Mouse (Mus musculus) macrophage (primary cell): ENCODE results near the gene Naa16. TPM values are rescaled to one million over a fixed set of nuclear protein-coding genes. Genes with fewer than 3 reads are reported as not detected.

Experiments
- H3K27ac ChIP-seq: fragments of 350-480 bp; formaldehyde crosslinking; 2 replicates; pipeline ENCODE4 v1.9.0; 2021
- H3K36me3 ChIP-seq: fragments of 350-480 bp; formaldehyde crosslinking; 2 replicates; pipeline ENCODE4 v1.9.0; 2021; ENCODE audit errors: inconsistent target
- H3K4me3 ChIP-seq: fragments of 350-480 bp; formaldehyde crosslinking; 2 replicates; pipeline ENCODE4 v1.9.0; 2021; ENCODE audit errors: inconsistent target
- H3K79me2 ChIP-seq: fragments of 350-480 bp; formaldehyde crosslinking; 2 replicates; pipeline ENCODE4 v1.9.0; 2021; ENCODE audit errors: inconsistent target
- WGBS: methylation state at CpG from one replicate; pipeline ENCODE4 v1.1.7; 2026; ENCODE audit warnings: inconsistent platforms; ENCODE audit not compliant: missing documents; 5-methylcytosine and 5-hydroxymethylcytosine counted together
- polyA plus RNA-seq: library from polyadenylated mRNA; stranded (reverse); fragments of 250-400 nt; gene quantifications from 3 replicates; pipeline ENCODE4 v1.2.4, GENCODE M21; 2018; ENCODE audit warnings: inconsistent platforms

The Naa16 gene
- polyA plus RNA-seq, 1 experiment from 2014 or later = 10.7 TPM

DNA sequence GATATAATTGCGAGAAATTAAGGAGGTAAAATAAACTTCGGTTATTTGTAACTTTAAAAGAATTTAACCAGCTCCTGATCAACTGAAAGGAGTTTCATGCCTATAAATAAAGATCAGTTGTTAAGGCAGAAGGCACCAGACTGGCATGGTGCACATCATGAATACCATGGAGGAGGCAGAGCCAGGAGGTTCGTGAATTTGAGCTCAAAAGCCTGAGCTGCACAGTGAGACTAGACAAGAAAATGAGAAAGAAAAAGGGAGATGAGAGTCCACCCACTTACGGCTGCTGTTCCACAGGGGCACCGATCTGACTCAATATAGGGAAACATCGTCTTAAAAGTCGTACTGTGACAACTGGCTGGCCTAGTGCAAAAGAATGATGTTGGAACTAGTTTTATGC, 106.6 kb downstream of the Naa16 start:
- no peaks in the 10 kb centered on the region for H3K79me2 ChIP-seq
- no peak overlapping the region for H3K27ac ChIP-seq
- 92% methylated on average over 7 of the region's 7 CpGs for WGBS
- no peak overlapping the region for H3K4me3 ChIP-seq
- no peaks in the 10 kb centered on the region for H3K36me3 ChIP-seq

DNA sequence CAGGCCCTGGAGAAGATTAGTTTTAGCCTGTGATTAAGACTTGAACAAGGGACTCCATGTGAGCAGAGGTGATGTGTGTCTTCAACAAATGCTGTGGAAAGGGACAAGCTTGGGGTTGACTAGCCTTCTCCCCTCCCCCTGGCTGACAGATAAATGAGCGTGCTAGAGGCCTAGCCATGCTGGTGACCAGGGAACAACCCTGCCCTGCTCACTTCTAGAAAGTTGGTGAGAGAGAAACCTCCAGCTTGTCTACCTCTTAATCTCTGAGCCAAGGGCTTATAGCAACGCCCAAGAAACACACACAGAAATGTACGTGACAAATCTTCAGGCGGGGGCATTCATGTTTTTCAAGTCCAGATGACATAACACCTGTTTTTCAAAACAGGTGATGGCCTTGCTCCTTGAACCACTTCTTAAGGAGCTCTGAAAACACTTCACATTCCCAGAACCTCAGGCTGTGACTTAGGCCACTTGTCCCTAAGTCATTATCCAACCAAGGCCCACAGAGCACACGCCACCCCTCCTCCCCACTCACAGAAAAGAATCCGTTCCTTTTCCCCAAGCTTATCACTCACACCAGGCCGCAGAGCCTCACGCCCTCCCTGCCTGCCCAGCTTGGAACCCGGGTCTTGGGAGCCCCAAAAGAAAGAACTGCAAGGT, 108.6 kb downstream of the Naa16 start:
- H3K36me3 ChIP-seq = no peaks in the 10 kb centered on the region
- 92% methylated on average over 9 of the region's 9 CpGs for WGBS
- no peak overlapping the region for H3K4me3 ChIP-seq
- no peaks in the 10 kb centered on the region for H3K79me2 ChIP-seq
- H3K27ac ChIP-seq = no peak overlapping the region

DNA sequence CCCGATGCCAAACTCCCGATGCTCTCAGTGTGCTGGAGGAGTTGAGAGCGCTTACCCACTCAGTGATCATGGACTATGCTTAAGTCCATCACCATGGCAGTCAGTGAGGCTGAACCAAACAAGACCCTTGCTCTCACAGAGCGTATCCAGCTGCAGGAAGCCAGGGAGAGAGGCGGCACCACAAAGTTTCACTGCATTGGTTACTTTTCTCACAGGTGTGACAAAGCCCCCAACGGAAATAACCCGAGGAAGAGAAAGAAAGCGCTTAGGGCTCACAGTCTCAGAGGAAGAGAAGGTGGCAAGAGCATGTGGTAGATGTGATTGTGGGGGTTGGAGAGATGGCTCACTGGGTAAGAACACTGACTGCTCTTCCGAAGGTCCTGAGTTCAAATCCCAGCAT, 110.1 kb downstream of the Naa16 start:
- Histone ChIP-seq H3K4me3 (no peak overlapping the region), H3K36me3 (no peaks in the 10 kb centered on the region), H3K27ac (no peak overlapping the region), H3K79me2 (no peaks in the 10 kb centered on the region)
- WGBS = 95% methylated on average over 9 of the region's 9 CpGs

DNA sequence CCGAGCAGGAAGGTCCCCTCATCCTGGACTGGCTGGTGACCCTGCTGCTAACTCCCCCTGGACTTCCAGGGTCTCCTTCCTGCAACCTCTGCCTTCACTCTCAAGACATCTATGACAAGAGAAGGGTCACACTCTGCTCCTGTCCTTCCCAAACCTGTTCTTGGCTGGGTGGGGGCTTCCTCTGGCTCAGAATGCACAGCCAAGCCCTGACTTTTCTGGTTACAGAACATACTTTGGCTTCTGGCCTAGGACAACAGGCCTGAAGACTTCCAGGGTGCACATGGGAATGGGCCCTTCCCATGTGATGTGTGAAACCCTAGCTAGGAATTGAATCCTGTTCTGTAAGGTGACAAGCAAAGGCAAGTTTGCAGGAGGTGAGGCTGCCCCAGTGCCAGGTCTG, 111.1 kb downstream of the Naa16 start:
- H3K4me3 ChIP-seq = no peak overlapping the region
- H3K27ac ChIP-seq = no peak overlapping the region
- H3K36me3 ChIP-seq = no peaks in the 10 kb centered on the region
- WGBS = 100% methylated on average over 1 of the region's 1 CpGs
- no peaks in the 10 kb centered on the region for H3K79me2 ChIP-seq

DNA sequence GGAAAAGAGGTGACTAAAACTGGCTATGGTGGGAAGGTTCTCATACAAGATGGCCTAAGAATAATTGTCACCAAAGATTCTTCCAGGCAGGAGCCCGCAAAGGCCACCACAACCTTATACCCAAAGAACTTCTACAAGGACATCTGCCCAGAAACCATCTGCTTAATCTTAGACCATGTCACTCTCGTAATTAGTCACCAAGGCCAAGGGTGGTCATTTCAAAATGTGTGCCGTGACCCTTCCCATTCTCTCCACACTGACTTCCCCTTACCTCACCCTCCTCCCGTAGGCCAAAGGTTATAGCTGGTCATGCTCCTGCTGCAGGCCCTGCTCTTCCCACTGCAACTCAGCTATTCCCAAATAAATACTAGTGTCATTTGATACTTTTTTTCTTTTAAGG, 111.7 kb downstream of the Naa16 start:
- Histone ChIP-seq H3K36me3 (no peaks in the 10 kb centered on the region), H3K79me2 (no peaks in the 10 kb centered on the region), H3K4me3 (no peak overlapping the region), H3K27ac (no peak overlapping the region)
- 85% methylated on average over 4 of the region's 4 CpGs for WGBS

DNA sequence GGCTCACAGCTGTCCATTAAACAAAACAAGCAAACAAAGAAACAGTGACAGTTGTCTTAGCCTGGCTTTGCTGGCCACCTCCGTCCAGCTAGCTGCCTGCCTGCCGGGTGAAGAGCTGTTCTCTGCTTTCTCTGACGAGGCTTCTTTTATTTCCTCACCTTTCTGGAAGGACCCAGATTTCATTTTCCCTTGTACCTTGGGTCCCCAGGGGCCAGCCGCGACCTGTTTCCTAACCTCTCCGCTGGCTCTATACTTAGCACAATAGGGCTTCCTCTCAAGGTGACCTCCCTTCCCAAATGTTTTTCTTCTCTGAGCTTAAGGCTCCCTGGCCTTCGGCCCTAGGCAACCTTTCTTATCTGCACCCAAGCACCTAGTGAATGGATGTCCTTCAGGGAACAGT, 112.7 kb downstream of the Naa16 start:
- no peaks in the 10 kb centered on the region for H3K79me2 ChIP-seq
- H3K4me3 ChIP-seq = no peak overlapping the region
- WGBS = 77% methylated on average over 7 of the region's 7 CpGs
- no peak overlapping the region for H3K27ac ChIP-seq
- H3K36me3 ChIP-seq = no peaks in the 10 kb centered on the region

DNA sequence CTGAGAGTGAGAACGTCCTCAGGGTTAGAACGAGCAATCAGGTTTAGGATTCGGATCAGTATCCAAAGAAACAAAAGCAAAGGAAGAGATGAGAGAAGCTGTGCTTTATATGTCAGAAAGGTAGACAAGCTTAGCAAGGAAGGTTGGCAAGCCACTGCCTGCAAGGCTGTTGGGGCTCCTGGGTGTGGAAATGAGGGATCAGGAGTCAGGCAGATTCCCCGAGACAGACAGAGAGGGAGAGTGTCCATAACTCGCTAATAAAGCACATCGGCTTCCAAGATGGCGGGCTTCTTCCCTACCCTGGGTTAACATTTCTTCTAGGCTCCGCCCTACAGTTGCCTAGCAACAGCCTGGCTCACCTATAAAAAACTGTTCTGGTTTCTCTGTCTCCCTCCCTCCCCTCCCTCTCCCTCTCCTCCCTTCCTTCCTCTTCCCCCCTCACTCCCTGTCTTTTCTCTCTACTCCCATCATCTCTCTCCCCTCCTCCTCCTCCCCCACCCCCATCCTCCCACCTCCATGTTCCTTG, 114.6 kb downstream of the Naa16 start:
- H3K36me3 ChIP-seq = no peaks in the 10 kb centered on the region
- no peaks in the 10 kb centered on the region for H3K79me2 ChIP-seq
- no peak overlapping the region for H3K27ac ChIP-seq
- no peak overlapping the region for H3K4me3 ChIP-seq
- WGBS = 90% methylated on average over 8 of the region's 8 CpGs

DNA sequence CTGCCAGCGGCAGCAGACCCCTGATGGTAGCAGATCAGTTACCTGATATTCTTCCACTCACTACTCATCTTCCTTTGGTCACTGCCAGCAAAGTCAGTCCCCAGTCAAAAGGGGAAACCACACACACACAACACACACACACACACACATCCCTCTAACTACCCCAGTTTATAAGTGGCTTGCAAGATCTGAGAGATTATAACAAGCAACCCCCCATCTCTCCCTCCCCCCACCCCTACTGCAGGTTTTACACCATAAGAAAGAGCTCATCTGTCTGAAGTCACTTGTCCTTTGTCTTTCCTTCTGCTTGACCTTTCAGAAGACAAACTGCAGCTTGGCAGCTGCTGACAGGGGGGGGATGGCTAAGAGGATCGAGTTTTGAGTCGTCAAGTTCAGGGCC, 115.1 kb downstream of the Naa16 start:
- Histone ChIP-seq H3K4me3 (no peak overlapping the region), H3K79me2 (no peaks in the 10 kb centered on the region), H3K27ac (no peak overlapping the region), H3K36me3 (no peaks in the 10 kb centered on the region)
- WGBS = 63% methylated on average over 3 of the region's 3 CpGs

Other genes starting within 250 kb of the Naa16 start
- gene Zfp957, start 143.4 kb downstream of the Naa16 start, polyA plus RNA-seq = not detected in 3 replicates
- gene Rgcc, start 89.1 kb downstream of the Naa16 start, polyA plus RNA-seq = 0.27 to 1.1 TPM (median 0.29 TPM) in 3 replicates
- 6.9 to 8.0 TPM (median 7.7 TPM) in 3 replicates for gene Mtrf1, start 7.0 kb upstream of the Naa16 start, polyA plus RNA-seq
- 5.1 to 8.0 TPM (median 7.5 TPM) in 3 replicates for gene Kbtbd7, start 35.7 kb upstream of the Naa16 start, polyA plus RNA-seq
- gene Kbtbd6, start 61.1 kb upstream of the Naa16 start, polyA plus RNA-seq = 0.12 to 1.3 TPM (median 0.19 TPM) in 3 replicates
- gene Elf1, start 90.4 kb upstream of the Naa16 start, polyA plus RNA-seq = 52.2 to 64.9 TPM (median 62.1 TPM) in 3 replicates
- 29.1 to 84.4 TPM (median 35.1 TPM) in 3 replicates for gene Wbp4, start 90.7 kb upstream of the Naa16 start, polyA plus RNA-seq
- gene Sugt1, start 196.9 kb upstream of the Naa16 start, polyA plus RNA-seq = 49.7 to 86.9 TPM (median 67.8 TPM) in 3 replicates